Mouse (Mus musculus) layer of hippocampus, adult 9-11 months (tissue): ENCODE data around the gene Nes.
A peak's percentile ranks its signal among the peaks of the same experiment; 100 is the strongest.

Experiments
- DNase-seq: peaks from one replicate; pipeline ENCODE4 v3.0.0; 2022

Nes gene

GRCm38 (mm10) chr3:87983627-87984026, 12.7 kb downstream of the Nes start:
- no peak for DNase-seq

- DNase-seq = no peak
Measured at GRCm38 (mm10) chr3:87984094-87984493, 13.2 kb downstream of the Nes start.

DNA sequence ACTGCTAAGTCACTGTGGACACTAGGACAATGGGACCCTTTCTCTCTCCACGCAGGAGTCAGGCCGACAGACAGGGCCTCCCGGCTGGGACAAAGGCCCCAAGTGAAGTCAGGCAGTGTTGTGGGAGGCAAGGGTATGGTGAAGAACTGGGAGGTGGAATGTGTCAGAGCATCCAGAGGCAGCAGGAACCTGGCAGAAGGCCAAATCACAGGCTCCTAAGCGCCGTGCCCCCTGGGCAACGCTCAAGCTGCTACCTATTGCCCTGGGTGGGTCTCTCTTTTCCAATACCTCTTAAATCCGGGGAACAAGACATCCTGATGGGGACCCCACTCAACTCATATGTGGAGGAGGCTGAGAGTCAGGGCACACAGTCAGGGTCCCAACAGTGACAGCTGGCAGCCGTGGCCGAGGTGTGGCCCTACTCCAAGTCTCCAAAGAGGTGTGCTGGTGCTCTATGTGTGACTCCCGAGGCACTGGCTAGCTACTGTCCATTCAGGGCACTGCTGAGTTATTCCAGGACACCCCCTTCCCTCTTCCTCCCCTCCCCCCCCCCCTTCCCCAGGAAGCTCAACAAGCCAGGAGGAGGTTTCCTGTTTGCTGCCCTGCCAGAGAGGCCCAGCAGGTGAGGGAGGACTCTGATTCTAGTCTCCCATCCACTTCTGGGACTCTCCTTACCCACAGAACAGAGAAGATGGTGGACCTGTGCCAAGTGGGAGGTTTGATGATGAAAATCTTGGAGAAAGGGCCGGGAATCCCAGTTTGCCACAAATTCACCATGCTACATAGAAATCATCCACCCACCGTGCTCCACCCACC, 14.8 kb downstream of the Nes start:
- no peak for DNase-seq

- peak; percentile 93 for DNase-seq
Measured at GRCm38 (mm10) chr3:87986868-87987267, 16.0 kb downstream of the Nes start.

DNA sequence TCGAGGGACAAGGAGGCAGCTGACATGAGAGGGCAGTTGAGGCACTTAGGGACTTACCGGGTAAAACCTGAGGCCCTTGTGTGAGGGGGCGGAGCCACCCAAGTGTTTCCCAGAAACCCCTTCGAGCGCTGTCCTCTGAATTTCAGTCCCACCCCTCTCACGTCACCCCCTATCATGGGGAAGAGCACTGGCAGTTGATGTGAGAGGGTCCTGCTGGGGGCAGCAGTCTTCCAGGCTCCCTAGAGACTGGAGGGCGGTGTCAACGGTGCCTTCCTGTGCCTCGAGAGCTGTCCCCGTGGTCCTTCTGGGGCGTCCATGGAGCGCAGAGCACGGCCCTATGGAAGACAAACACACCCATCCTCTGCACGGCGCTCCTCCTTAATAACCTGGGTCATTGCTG, 16.8 kb downstream of the Nes start:
- no peak for DNase-seq

DNA sequence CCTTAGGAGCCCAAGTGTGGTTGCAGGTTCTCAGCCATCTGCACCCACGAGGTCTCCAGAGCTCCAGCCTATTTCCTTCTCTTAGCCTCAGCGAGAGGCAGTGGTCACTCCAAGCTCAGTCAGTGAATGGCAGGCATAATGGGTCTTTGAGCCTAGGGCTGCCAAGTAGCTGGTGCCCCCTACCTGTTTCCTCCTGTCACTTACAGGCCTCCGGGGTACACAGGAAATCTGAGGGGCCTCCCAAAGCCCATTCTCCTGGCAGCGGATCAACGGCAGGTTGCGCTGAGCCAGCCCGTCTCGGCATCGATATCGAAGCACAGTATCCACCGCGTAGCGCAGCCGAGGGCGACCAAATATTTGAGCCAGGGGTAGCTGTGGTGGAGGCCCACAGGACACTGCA, 17.2 kb downstream of the Nes start:
- no peak for DNase-seq

GRCm38 (mm10) chr3:87989935-87990334, 19.1 kb downstream of the Nes start:
- no peak for DNase-seq

GRCm38 (mm10) chr3:87993436-87993835, 22.6 kb downstream of the Nes start:
- no peak for DNase-seq

- no peak for DNase-seq
Measured at GRCm38 (mm10) chr3:87995331-87995730, 24.5 kb downstream of the Nes start.

GRCm38 (mm10) chr3:87996401-87996800, 25.5 kb downstream of the Nes start:
- DNase-seq = no peak

DNA sequence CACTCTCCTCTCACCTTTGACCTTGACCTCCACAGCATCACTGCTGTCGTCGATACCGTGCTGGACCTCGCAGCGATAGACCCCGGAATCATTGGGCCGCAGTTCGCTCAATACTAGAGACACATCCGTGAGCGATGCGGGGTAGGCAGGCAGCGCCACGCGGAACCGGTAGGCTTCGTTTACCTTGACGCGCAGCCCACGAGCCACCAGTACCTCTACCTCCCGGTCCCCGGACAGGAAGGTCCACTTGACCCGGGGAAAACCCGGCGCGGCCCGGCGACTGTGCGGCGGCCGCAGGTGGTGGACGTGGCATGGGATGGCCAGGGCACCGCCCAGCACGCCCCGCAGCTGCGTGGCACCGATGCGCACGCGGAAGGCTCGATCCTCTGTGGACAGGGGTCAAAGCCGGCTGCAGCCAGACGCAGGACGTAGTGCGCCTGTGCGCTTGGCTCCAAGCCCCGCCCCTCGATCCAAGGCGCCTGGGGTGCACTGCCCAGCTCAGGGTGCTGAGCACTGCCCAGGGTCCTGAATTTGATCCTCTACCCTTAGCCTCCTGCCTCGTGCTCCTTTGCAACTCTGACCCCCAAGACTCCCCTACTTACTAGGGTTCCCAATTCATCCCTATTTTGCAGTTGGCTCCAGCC, 26.2 kb downstream of the Nes start:
- DNase-seq = no peak

GRCm38 (mm10) chr3:87998747-87999146, 27.9 kb downstream of the Nes start:
- peak; percentile 57 for DNase-seq

DNA sequence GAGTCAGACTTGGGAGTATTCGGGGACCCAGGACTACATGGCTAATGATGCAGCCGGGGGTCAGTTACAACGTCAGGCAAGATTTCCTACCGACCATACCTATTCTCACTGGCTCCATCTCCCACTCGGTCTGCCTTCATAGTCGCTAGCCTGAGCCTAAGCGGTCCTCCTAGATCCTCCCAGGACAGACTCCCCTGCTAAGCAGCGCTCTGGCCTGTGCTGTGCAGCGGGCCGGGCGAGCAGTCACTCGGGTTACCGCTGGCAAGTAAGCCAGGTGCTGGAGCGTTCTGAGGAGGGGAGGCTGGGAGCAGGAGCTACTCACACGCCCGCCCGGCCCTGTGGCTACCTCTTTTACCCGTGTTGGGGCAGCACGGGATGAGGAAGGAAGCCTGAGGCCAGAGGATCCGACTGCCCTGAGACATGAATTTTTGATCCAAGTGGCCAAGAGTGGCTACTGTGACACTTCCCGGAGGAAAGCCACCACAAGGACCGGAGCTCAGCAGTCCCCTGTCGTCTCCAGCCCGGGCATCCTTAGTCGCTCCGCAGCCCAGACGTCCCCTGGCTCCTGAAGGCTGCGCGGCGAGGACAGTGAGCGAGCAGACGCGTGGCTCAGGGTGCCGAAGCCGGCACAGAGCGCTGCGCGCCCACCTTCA, 28.5 kb downstream of the Nes start:
- no peak for DNase-seq

DNA sequence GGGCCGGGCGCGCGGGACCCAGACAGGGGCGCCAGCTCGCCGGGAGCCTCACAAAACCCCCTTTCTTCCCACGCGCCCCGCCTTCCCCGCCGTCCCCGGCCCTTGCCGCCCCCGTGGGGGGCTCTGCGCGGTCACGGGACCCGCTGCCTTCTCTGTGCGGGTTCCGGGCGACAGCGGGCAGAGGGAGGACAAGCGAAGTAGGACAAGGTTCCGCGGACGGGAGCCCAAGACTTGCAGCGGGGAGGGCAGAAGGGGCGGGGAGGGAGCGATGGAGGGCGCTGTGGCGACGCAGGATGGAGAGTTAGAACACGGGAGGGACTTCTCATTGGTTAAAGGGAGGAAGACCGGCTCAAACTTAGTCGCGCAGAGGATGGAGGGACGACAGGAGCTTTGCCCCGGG, 29.3 kb downstream of the Nes start, which contains the start of gene Bcan:
Gene Bcan (minus strand): TSS at position 50 of the 400 bp plus-strand sequence.
- DNase-seq = peak; percentile 59

GRCm38 (mm10) chr3:88000816-88001595, 30.1 kb downstream of the Nes start:
- no peak for DNase-seq

GRCm38 (mm10) chr3:88002291-88002976, 31.6 kb downstream of the Nes start:
- DNase-seq = no peak

- no peak for DNase-seq
Measured at GRCm38 (mm10) chr3:88005822-88006786, 35.2 kb downstream of the Nes start.

DNA sequence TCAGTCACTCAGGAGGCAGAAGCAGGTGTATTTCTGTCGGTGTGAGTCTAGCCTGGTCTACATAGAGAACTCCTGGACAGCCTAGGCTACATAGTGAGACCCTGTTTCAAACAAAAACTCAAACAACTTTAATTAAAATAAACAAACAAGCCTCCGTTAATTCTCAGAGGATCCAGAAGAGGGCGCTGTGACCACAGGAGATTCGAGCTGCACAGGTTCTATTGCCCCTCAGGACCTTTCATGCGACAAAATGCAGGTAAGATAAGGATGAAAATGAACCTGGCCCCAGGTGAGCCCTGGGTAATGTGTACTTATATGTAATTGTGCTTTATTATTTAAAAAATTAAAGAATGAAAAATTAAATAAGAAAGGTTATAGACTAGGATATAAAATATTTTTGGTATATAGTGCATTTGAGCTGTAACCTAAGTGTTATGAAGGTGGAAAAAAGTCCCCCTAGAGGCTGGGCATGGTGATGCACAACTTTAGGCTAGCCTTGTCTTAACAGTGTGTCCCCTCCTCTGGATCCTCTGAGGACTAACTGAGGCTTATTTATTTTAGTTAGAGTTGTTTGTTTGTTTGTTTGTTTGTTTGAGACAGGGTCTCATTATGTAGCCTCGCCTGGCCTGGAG, 39.9 kb downstream of the Nes start:
- DNase-seq = no peak

DNA sequence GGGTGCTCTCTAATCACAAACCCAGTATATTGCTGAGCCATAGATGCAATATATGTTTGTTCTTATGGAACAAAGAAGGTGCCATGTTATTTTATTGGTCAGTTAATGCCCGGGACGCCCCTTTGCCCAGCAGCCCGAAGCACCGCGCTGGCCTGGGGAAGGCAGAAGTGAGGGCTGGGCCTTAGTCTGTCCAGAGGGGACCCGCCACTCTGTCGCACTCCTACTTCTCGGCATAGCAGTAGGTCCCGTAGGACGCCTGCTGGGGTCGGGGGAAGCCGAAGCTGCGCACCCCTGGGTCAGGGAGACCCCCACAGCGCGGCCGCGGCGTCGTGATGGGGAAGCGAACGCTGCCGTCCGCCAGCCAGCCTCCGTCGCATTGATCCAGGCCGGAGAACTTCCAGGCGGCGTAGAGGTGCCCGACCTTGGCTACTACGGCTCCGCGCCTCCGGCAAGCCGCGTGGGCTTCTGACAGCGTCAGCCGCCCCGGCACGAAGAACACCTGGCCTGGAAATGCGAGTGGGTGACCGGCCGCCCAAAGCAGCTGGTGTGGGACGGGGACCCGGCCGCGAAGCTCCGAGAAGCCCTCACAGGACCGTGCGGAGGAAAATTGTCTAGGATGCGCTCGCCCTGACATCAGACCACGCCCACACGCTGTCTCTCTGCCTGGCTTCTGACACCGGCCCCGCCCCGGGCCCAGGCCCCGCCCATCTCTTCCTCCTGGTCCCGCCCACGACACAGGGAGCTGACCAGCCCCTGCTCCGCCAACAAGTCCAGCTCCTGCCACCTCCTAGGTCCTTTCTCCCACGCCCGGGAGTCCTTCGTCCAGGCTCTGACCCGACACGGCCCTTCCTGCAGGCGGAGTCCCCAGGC, 51.7 kb downstream of the Nes start:
- peak; percentile 93 for DNase-seq
